Mouse (Mus musculus) ovary, postnatal 14 days (tissue): ENCODE measurements around the gene Sult6b2.
A peak's percentile ranks its signal among the peaks of the same experiment; 100 is the strongest.

Source experiments
- DNase-seq: peaks from one replicate; pipeline ENCODE4 v3.0.0; 2022; ENCODE audit warnings: low spot score

Sult6b2 gene

GRCm38 (mm10) chr6:142810239-142810638, 5.9 kb upstream of the Sult6b2 start:
- DNase-seq, result no peak

GRCm38 (mm10) chr6:142809373-142810098, 5.2 kb upstream of the Sult6b2 start:
- DNase-seq, result no peak

- DNase-seq, result no peak
These were observed 2.0 kb upstream of the Sult6b2 start for GRCm38 (mm10) chr6:142806326-142806725.

GRCm38 (mm10) chr6:142802617-142803525, 1.4 kb downstream of the Sult6b2 start:
- DNase-seq, result no peak

GRCm38 (mm10) chr6:142801687-142802086, 2.6 kb downstream of the Sult6b2 start:
- DNase-seq, result no peak

GRCm38 (mm10) chr6:142799704-142800374, 4.5 kb downstream of the Sult6b2 start:
- no peak for DNase-seq

GRCm38 (mm10) chr6:142798837-142799236, 5.5 kb downstream of the Sult6b2 start:
- DNase-seq, result no peak

- no peak for DNase-seq
These were observed 6.3 kb downstream of the Sult6b2 start for GRCm38 (mm10) chr6:142797996-142798395.

- DNase-seq, result no peak
These were observed 8.5 kb downstream of the Sult6b2 start for GRCm38 (mm10) chr6:142795655-142796441.

- no peak for DNase-seq
These were observed 9.2 kb downstream of the Sult6b2 start for GRCm38 (mm10) chr6:142795087-142795486.

GRCm38 (mm10) chr6:142793468-142793867, 10.8 kb downstream of the Sult6b2 start:
- DNase-seq, result no peak

- DNase-seq, result no peak
These were observed 11.9 kb downstream of the Sult6b2 start for GRCm38 (mm10) chr6:142792241-142792968.

- no peak for DNase-seq
These were observed 14.6 kb downstream of the Sult6b2 start for GRCm38 (mm10) chr6:142789736-142790135.

- DNase-seq, result peak; percentile 4
These were observed 16.0 kb downstream of the Sult6b2 start for GRCm38 (mm10) chr6:142788042-142788987.

- no peak for DNase-seq
These were observed 18.2 kb downstream of the Sult6b2 start for GRCm38 (mm10) chr6:142786106-142786505.

- peak; percentile 27 for DNase-seq
These were observed 19.0 kb downstream of the Sult6b2 start for GRCm38 (mm10) chr6:142785343-142785742.

GRCm38 (mm10) chr6:142781286-142781685, 23.0 kb downstream of the Sult6b2 start:
- no peak for DNase-seq

- DNase-seq, result no peak
These were observed 23.7 kb downstream of the Sult6b2 start for GRCm38 (mm10) chr6:142780574-142781033.

GRCm38 (mm10) chr6:142779812-142780573, 24.3 kb downstream of the Sult6b2 start:
- DNase-seq, result no peak
